Mouse (Mus musculus): ENCODE results near the gene Clspn. TPM values are rescaled to one million over a fixed set of nuclear protein-coding genes. Genes with fewer than 3 reads are reported as not detected.

Clspn gene
- 48.1 and 49.7 TPM in 2 replicates for polyA plus RNA-seq (2015; fragmentation: Nextera tagmentation; extraction: Ambion mirVana)

- peaks cover 8% of the 10 kb centered on the region for H3K4me1 ChIP-seq
- under 1% methylated on average over 54 of the region's 54 CpGs for WGBS
Measured at GRCm38 (mm10) chr4:126556809-126557711, at the start of gene Clspn. TSS of gene Clspn (plus strand) at chr4:126556935.

GRCm38 (mm10) chr4:126508110-126508899, 48.4 kb upstream of the Clspn start:
- Histone ChIP-seq H3K4me3 (no peak overlapping the region), H3K4me1 (no peaks in the 10 kb centered on the region), H3K36me3 (peaks cover 52% of the 10 kb centered on the region), H3K27ac (no peak overlapping the region), H3K27me3 (no peaks in the 10 kb centered on the region), H3K4me2 (no peak overlapping the region), H3K9ac (no peak overlapping the region), H3K9me3 (no peaks in the 10 kb centered on the region)
- 65% methylated on average over 14 of the region's 14 CpGs for WGBS
- no peak for ATAC-seq (ENCODE audit: insufficient number of reproducible peaks, insufficient read depth, low FRiP score, low TSS enrichment, low read depth)

More at GRCm38 (mm10) chr4:126556809-126557711, at the start of gene Clspn:
- H3K9me3 ChIP-seq: no peaks in the 10 kb centered on the region
- H3K4me3 ChIP-seq: peak within 1 kb of the TSS; percentile 77
- H3K27ac ChIP-seq: peak within 1 kb of the TSS; percentile 76
- ATAC-seq (ENCODE audit: insufficient number of reproducible peaks, insufficient read depth, low FRiP score, low TSS enrichment, low read depth): peak; percentile 95
- H3K27me3 ChIP-seq: no peaks in the 10 kb centered on the region
- H3K4me2 ChIP-seq: peak within 1 kb of the TSS; percentile 69
- peak within 1 kb of the TSS; percentile 77 for H3K9ac ChIP-seq
- peaks cover 17% of the 10 kb centered on the region for H3K36me3 ChIP-seq

- H3K4me2 ChIP-seq: no peak overlapping the region
- ATAC-seq (ENCODE audit: insufficient number of reproducible peaks, insufficient read depth, low FRiP score, low TSS enrichment, low read depth): no peak
Measured at GRCm38 (mm10) chr4:126509072-126509471, 47.7 kb upstream of the Clspn start.

GRCm38 (mm10) chr4:126511013-126511412, 45.7 kb upstream of the Clspn start:
- WGBS: 86% methylated on average over 5 of the region's 5 CpGs
- Histone ChIP-seq H3K27ac (no peak overlapping the region), H3K4me3 (no peak overlapping the region), H3K27me3 (no peaks in the 10 kb centered on the region), H3K4me2 (no peak overlapping the region), H3K9me3 (no peaks in the 10 kb centered on the region), H3K9ac (no peak overlapping the region), H3K36me3 (peaks cover 43% of the 10 kb centered on the region), H3K4me1 (no peaks in the 10 kb centered on the region)
- ATAC-seq (ENCODE audit: insufficient number of reproducible peaks, insufficient read depth, low FRiP score, low TSS enrichment, low read depth): no peak

More at GRCm38 (mm10) chr4:126509072-126509471, 47.7 kb upstream of the Clspn start:
- no peaks in the 10 kb centered on the region for H3K9me3 ChIP-seq
- no peaks in the 10 kb centered on the region for H3K27me3 ChIP-seq
- peaks cover 55% of the 10 kb centered on the region for H3K36me3 ChIP-seq
- no peak overlapping the region for H3K27ac ChIP-seq
- H3K9ac ChIP-seq: no peak overlapping the region
- WGBS: 92% methylated on average over 2 of the region's 2 CpGs
- no peak overlapping the region for H3K4me3 ChIP-seq
- H3K4me1 ChIP-seq: no peaks in the 10 kb centered on the region

- Histone ChIP-seq H3K9ac (no peak overlapping the region), H3K27ac (no peak overlapping the region), H3K4me1 (no peaks in the 10 kb centered on the region), H3K27me3 (no peaks in the 10 kb centered on the region), H3K36me3 (peaks cover 34% of the 10 kb centered on the region), H3K4me3 (no peak overlapping the region), H3K4me2 (no peak overlapping the region), H3K9me3 (no peaks in the 10 kb centered on the region)
- no peak for ATAC-seq (ENCODE audit: insufficient number of reproducible peaks, insufficient read depth, low FRiP score, low TSS enrichment, low read depth)
- 73% methylated on average over 6 of the region's 6 CpGs for WGBS
Measured at GRCm38 (mm10) chr4:126512308-126513066, 44.2 kb upstream of the Clspn start.

GRCm38 (mm10) chr4:126526164-126526563, 30.6 kb upstream of the Clspn start:
- WGBS: 82% methylated on average over 3 of the region's 3 CpGs
- Histone ChIP-seq H3K4me2 (no peak overlapping the region), H3K9ac (no peak overlapping the region), H3K4me3 (no peak overlapping the region), H3K27me3 (no peaks in the 10 kb centered on the region), H3K9me3 (no peaks in the 10 kb centered on the region), H3K36me3 (peaks cover 5% of the 10 kb centered on the region; the same call in 1 of the 2 replicates), H3K4me1 (no peaks in the 10 kb centered on the region), H3K27ac (no peak overlapping the region)
- no peak for ATAC-seq (ENCODE audit: insufficient number of reproducible peaks, insufficient read depth, low FRiP score, low TSS enrichment, low read depth)

- Histone ChIP-seq H3K36me3 (0 out of 2 replicates have a peak, but pooled peaks cover under 1% of the 10 kb centered on the region), H3K9me3 (no peaks in the 10 kb centered on the region), H3K4me1 (0 out of 2 replicates have a peak, but pooled peaks cover 1% of the 10 kb centered on the region), H3K9ac (no peak overlapping the region), H3K4me3 (no peak overlapping the region), H3K27ac (no peak overlapping the region), H3K4me2 (no peak overlapping the region), H3K27me3 (no peaks in the 10 kb centered on the region)
- 91% methylated on average over 5 of the region's 5 CpGs for WGBS
- ATAC-seq (ENCODE audit: insufficient number of reproducible peaks, insufficient read depth, low FRiP score, low TSS enrichment, low read depth): no peak
Measured at GRCm38 (mm10) chr4:126526828-126527227, 29.9 kb upstream of the Clspn start.

GRCm38 (mm10) chr4:126532292-126532691, 24.4 kb upstream of the Clspn start:
- WGBS: 38% methylated on average over 5 of the region's 5 CpGs
- Histone ChIP-seq H3K9ac (peak overlapping the region; percentile 88), H3K4me1 (peaks cover 10% of the 10 kb centered on the region), H3K36me3 (no peaks in the 10 kb centered on the region), H3K4me3 (peak overlapping the region; percentile 91), H3K27me3 (peaks cover under 1% of the 10 kb centered on the region; the same call in 1 of the 2 replicates), H3K4me2 (peak overlapping the region; percentile 92), H3K27ac (no peak overlapping the region), H3K9me3 (no peaks in the 10 kb centered on the region)
- ATAC-seq (ENCODE audit: insufficient number of reproducible peaks, insufficient read depth, low FRiP score, low TSS enrichment, low read depth): no peak

- Histone ChIP-seq H3K9me3 (no peaks in the 10 kb centered on the region), H3K27ac (no peak within 1 kb of the TSS; the same call in 1 of the 2 replicates), H3K9ac (peak within 1 kb of the TSS; percentile 88), H3K27me3 (peaks cover 6% of the 10 kb centered on the region), H3K4me2 (peak within 1 kb of the TSS; percentile 92), H3K4me1 (peaks cover 10% of the 10 kb centered on the region), H3K4me3 (peak within 1 kb of the TSS; percentile 91), H3K36me3 (no peaks in the 10 kb centered on the region)
- WGBS: under 1% methylated on average over 92 of the region's 120 CpGs
- peak; percentile 67; the same call in 1 of the 2 replicates for ATAC-seq (ENCODE audit: insufficient number of reproducible peaks, insufficient read depth, low FRiP score, low TSS enrichment, low read depth)
Measured at GRCm38 (mm10) chr4:126532827-126533728, 23.7 kb upstream of the Clspn start, which contains the start of gene Ago4. TSS of gene Ago4 (minus strand) at chr4:126533472.

- Histone ChIP-seq H3K9ac (peak overlapping the region; percentile 88), H3K9me3 (no peaks in the 10 kb centered on the region), H3K4me1 (peaks cover 10% of the 10 kb centered on the region), H3K4me2 (peak overlapping the region; percentile 92), H3K4me3 (peak overlapping the region; percentile 91), H3K27ac (no peak overlapping the region; the same call in 1 of the 2 replicates), H3K27me3 (peaks cover 6% of the 10 kb centered on the region), H3K36me3 (no peaks in the 10 kb centered on the region)
- WGBS: 6% methylated on average over 7 of the region's 7 CpGs
- ATAC-seq (ENCODE audit: insufficient number of reproducible peaks, insufficient read depth, low FRiP score, low TSS enrichment, low read depth): no peak
Measured at GRCm38 (mm10) chr4:126533729-126534070, 23.0 kb upstream of the Clspn start.

Measured in embryonic facial prominence, embryonic 13.5 days (tissue).